Mouse (Mus musculus) erythroblast, adult 5-6 weeks (primary cell): ENCODE data around the gene Rara. TPM values are rescaled to one million over a fixed set of nuclear protein-coding genes. Genes with fewer than 3 reads are reported as not detected.
"Not testable (repeated sequence)": the region's sequence is repeated elsewhere in the genome, so short reads cannot be mapped to it uniquely, and the experiment has no call there.

ENCODE experiments used
- ATAC-seq: replicated peaks from 2 replicates; pipeline ENCODE4 v1.8.0; 2016; ENCODE audit warnings: moderate number of reproducible peaks, mild to moderate bottlenecking, moderate TSS enrichment, inconsistent platforms; ENCODE audit not compliant: poor library complexity, low FRiP score, severe bottlenecking
- total RNA-seq, 2 experiments: library from RNA; stranded (forward) in 1 of 2; stranded (reverse) in 1 of 2; fragments of 150-400 nt in 1 of 2; fragments of 200-764, 138-1000 nt in 1 of 2; gene quantifications; 2 replicates each; pipeline versions ENCODE4 v1.2.3 to v1.2.4; 2015 to 2017; ENCODE audit warnings: low replicate concordance in 2 of 2

The Rara gene
- total RNA-seq, 2 experiments from 2014 or later, result 2.8 to 13.1 TPM

DNA sequence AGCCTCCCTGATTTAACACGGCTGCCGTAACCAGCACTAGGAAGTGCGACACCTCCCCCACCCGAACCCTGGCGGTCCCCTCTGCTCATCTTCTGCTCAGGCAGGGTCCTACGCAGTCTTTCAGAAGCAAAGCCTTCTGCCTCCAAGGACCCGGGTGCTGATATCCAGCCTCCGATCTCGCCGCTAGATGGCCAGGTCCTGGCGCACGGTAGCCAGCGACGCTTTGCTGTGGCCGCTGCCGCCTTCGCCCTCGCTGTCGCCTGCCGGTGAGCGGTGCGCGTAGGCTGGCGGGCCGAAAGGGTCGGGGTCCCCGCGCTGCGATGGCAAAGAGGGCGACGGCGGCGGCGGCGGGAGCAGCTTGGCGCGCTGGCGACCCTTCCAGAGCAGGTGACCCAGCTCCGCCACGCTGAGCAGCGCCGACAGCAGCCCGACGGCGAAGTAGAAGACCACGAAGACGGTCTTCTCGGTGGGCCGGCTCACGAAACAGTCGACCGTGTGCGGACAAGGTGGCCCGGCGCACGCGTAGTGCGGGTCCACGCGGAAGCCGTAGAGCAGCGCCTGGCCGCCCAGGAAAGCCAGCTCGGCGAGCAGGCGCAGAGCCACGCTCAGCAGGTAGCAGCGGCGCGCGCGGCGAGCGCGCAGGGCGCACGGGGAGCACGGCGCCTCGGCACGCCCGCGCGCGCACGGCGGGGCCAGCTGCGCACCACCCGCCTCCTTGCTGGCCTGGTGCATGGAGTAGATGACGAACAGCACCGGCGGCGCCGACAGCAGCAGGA lies 54.6 kb downstream of the Rara start:
- ATAC-seq, result no peak

DNA sequence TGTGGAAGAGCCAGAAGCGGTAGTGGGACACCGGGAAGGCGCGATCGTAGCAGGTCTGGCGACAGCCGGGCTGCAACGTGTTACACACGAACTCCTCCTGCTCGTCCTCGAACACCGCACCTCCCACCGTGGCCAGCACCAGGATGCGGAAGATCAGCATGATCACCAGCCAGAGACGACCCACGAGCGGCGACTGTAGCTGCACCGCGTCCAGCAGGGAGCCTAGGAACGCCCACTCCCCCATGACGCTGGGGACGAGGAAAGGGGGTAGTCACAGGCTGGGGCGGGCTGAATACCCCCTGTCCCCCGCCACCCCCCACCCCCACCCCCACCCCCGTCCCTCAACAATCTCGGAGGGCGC lies 55.1 kb downstream of the Rara start, which contains the start of gene Gjd3:
Gene Gjd3, minus strand, starts transcription at position 244 of the 361 bp plus-strand sequence.
- no peak for ATAC-seq

DNA sequence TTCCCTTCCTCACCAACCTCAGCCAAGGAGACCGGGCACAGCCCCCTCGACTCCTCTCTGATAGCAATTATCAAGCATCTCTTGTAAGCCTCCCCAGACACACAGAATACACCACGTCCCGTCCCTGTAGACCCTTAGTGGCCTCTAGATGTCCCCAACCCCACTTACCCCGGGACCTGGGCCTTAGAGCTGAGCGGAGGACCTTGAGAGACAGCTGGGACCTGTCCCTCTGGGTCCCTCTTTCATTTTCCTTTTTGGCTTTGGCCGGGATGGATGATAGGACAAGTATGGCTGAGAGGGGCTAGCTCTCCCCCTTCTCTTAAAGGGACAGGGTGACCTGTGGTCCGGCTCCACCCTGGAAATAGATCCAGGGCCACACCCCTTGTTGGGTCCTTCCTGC lies 55.9 kb downstream of the Rara start:
- ATAC-seq, result no peak

DNA sequence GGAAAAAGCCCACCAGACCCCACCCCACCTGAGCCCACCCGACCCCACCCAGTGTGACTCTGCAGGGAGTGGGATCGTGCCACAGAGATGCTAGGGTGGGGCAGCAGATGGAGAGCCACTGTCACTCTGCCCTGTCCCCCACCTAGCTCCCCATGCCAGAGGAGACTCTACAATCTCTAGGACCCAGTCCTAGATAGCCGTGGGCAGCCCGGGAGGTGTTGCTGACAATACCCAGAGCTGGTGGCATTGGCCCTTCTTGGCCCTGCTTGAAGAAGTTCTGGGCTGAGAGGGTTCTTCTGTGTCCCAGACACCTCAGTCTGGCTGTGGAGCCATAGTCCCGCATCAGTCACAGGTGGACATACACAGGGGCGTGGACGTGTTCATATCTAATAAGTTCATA lies 57.9 kb downstream of the Rara start:
- no peak for ATAC-seq

DNA sequence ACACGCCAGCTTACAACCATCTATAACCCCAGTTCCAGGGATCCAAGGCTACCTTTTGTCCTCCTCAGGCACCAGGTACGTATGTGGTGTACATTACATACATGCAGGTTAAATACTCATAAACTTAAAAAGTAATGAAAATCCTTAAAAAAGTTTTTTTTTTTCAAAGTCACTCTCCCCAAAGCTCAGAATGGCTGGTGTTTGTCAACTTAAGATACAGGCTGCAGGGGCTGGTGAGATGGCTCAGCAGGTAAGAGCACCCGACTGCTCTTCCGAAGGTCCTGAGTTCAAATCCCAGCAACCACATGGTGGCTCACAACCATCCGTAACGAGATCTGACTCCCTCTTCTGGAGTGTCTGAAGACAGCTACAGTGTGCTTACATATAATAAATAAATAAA lies 60.6 kb downstream of the Rara start:
- ATAC-seq, result not testable (repeated sequence)

DNA sequence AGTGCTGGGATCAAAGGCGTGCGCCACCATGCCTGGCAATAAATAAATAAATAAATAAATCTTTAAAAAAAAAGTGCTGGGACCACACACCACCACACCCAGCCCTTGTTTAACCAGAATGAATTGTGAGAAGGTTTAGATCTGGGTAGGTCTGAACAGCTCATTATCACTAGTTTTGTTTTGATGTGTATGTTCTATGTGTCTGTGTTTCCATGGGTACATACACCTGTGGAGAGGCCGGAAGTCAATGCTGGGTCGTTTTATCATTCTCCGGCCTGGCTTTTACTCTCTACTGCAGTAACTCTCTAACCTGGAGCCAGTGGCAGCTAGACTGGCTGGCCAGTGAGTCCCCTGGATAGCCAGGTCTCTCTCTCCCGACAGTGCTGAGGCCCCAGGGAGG lies 63.2 kb downstream of the Rara start:
- no peak for ATAC-seq

DNA sequence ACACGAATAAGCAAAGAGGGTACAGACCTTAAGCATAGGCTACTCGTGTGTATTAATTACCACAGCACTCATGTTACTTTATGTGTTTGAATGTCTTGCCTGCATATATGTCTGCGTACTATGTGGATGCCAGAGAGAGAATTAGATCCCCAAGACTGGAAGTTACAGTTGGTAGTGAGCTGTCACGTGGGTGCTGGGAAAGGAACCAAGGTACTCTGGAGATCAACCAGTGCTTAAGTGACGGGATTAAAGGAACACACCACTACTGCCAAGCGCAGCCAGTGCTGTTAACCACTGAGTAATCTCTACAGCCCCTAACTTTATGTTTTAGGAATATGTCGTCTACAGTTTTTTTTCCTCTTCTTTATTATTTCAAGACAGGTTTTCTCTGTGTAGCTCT lies 68.4 kb downstream of the Rara start:
- no peak for ATAC-seq

DNA sequence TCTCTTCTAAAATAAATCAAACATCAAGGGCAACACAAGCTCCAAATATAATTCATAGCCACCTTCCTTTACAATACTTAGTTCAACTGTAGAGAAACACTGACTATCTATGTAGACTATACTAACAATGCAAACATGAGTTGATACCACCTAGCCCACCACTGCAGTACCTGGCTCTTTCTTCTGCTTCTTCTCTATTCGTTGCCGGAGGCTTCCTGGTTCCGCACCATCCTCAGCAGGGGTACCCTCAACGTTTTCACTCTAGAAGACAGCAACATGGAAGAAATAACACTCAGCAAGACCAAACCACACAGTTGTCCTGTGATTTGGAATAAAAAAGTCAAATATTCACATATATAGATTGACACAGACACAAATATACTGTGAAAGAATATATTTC lies 70.0 kb downstream of the Rara start:
- ATAC-seq, result no peak

DNA sequence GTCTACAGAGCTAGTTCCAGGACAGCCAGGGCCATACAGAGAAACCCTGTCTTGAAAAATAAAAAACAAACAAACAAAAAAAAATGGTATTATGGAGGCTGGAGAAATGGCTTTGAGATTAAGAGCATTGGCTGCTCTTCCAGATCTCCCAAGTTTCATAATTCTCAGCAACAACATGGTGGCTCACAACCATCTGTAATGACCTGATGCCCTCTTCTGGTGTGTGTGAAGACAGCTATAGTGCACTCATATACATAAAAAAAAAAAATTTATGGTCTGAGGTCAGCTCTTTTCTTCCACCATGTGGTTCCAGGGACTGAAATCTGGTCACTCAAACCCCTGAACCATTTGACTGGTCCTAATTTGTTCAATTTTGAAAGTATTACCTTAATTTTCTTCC lies 71.2 kb downstream of the Rara start:
- ATAC-seq, result no peak

DNA sequence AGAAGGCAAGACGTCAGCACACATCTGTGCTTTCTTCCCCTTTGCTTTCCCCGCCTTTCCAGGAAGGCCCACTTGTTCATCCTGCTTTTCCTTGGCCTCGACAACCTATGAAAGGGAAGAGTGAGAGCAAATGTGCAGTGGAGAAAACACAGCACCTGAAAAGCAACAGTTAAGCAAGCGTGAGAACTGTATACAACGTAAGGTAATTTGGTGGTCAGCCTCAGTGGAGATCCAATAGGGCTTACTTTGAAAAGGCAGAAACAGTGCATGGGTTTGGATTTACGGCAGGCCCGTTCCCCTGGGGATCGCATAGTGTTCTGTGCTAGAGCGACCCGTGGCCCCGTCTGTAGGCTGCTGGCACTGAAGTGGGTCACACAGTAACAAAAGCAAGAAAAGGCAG lies 71.6 kb downstream of the Rara start:
- ATAC-seq, result no peak

DNA sequence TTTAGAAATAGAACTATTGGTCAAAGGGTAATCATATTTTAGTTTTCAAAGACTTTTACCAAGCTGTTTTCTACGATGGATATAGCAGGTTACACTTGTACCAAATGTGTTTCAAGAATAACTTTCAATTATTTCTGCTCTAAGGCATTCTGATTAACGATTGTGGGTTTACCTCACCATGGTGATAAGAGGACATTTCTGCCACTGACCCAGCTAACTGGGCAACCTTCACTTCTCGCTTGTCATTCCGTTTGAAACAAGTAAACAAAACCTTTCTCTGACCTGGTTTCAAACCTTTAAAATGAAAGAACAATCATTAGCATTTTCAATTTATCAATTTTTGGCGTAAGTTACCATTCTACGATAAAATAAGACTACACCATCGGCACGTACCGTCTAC lies 79.2 kb downstream of the Rara start:
- ATAC-seq, result no peak

DNA sequence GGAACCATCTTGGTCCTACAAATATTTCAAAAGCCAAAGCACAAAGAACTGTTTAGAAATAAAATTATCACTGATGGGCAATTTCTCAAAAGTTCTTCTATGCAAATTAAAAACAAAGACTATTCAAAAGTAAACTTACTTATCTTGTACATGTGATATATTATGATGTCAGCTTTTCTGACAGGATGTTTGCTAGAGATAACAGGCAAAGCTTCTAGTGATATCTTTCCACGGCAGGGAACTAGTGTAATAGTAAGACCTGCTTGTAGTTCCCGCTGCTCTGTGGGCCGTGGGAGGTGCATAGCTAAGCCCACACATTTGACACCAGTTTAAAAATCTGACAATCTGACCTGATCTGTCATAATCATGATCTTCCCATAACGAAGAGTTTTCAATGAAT lies 82.5 kb downstream of the Rara start:
- ATAC-seq, result no peak

DNA sequence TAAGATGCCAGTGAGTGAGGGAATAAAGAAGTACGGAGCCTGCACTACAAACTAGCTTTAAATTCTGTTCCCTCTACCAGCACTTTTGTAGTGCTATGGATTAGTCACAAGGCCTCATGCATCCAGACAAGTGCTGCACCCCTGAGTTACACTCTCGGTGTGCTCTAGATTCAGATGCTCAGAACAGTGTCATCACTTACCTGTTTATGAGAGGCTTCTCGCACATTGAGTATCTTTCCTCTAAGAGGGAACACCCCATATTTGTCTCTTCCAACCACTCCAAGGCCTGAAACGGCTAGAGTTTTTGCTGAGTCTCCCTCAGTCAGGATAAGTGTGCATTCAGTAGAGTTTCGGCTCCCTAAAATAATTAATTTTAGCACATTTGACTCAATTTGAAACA lies 83.1 kb downstream of the Rara start:
- no peak for ATAC-seq

DNA sequence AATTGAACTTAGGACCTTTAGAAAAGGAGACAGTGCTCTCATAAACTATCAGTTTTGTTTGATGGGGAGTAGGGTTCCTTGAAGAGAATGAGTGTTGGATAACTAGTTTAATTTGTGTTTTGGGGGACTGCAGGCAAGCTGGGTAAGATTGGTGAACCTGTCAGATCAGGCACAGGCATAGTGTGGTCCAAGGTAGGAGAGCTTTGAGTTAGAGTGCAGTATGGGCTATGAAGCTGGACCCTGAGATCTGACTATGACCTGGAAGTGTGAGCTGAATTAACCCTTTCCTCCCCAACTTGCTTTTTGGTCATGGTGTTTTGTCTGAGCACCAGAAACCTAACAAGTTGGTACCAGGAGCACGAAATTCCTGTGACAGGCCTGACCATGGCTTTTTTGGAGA lies 86.2 kb downstream of the Rara start:
- no peak for ATAC-seq

DNA sequence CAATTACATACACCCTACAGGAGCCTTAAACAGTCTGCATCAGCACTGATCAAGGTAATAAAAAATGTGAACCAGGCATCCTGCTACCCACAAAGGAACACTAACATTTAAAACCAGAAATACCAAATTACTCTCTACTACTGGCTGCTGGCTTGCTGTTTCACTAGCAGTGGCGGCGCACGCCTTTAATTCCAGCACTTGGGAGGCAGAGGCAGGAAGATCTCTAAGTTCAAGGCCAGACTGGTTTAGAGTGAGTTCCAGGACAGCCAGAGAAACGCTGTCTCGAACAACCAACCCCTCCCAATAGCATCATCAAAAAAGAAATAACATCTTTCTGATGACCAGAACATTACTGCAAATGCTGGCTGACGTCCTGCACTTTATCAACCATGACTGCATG lies 92.2 kb downstream of the Rara start:
- no peak for ATAC-seq

DNA sequence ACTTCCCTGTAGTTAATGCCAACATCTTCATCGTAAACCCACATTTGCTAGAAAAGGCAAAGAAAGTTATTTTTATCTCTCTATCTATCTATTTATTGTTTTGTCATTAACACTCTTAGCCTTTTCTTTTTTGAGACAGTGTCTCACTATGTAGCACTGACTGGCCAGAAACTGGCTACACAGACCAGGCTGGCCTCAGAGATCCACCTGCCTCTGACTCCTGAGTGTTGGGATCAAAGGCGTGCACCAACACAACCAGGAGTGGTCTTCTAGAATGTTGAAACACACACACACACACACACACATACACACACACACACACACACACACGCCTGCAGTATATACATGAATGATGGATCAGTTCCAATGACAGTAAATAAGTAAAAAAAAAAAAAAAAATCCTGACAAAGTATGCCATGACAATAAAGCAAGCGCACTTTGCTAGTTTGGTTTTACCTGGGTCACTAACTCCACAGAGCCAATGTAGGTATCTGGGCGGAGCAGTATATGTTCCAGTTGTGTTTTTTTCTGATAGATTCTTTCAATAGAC lies 94.8 kb downstream of the Rara start:
- no peak for ATAC-seq

DNA sequence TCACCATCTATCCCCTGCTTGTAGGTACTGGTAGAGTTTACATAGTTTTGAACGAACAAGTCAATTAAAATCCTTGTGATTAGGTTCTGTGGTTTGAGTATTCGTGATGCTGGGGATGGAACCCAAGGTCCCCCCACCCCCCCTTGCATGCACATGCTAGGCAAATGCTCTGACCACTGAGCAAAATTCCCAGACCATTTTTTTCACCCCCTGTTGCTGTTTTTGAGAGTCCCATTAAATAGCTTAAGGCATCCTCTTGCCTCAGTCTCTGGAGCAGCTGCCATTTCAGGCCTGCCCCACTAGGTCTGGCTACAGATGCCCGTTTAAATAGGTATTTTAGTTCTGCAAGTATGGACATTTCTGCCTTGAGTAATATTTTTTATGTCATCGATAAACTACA lies 95.5 kb downstream of the Rara start:
- ATAC-seq, result no peak

DNA sequence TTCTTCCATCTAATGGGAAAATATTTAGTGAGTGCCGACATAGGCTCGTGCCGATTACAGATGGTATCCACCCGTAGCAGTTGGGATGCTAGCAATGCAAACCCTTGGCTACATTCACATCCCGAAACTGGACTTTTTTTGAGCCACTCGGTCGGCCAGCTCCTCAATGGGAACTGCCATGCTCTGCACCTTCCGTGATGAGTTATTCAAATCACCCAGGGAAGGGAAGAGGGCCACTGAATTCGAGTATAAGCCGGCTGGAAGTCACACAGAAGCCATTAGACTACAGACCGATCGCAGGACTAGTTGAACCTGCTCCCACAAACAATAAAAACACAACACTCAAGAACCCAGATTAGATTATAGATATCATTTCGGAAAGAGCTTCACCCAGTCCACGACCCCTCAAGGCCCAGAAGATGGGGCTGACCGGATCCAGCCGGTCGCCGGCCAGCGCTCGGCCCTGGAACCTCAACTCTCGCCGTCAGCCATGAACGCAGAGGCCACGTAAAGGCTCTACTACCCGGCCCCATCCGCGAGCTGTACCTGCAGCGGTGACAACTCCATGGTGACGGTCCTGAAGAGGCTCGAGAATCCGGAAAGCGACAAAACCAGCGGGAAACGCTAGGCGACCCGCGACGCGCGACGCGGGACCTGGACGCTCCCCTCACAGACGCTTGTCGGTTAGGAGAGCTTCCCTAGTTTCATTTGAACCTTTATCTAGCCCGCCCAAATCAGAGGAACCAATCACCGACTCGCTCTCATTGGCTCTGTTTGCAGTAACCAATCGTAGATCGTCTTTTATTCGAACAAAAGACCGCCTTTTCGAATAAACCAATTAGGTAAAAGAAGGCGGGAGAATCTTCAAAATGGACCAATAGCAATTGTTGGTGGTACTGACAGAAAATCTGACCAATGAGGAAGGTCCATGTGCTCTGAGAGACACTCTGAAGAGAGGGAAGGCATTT lies 96.2 kb downstream of the Rara start, which contains the start of gene Top2a:
Gene Top2a, minus strand, starts transcription at position 690 of the 968 bp plus-strand sequence.
- peak; percentile 95 for ATAC-seq
